Mouse (Mus musculus) heart, postnatal 4 days (tissue): ENCODE results near the gene Nfasc. TPM values are rescaled to one million over a fixed set of nuclear protein-coding genes. Genes with fewer than 3 reads are reported as not detected.

Experiments
- DNase-seq: peaks from one replicate; pipeline ENCODE4 v3.0.0; 2021
- total RNA-seq, 2 experiments: library from RNA; stranded (reverse); gene quantifications; 2 replicates each; pipeline ENCODE4 v1.2.3; 2021

Nfasc gene
- total RNA-seq, 2 experiments from 2014 or later = 1.0 to 1.1 TPM

DNA sequence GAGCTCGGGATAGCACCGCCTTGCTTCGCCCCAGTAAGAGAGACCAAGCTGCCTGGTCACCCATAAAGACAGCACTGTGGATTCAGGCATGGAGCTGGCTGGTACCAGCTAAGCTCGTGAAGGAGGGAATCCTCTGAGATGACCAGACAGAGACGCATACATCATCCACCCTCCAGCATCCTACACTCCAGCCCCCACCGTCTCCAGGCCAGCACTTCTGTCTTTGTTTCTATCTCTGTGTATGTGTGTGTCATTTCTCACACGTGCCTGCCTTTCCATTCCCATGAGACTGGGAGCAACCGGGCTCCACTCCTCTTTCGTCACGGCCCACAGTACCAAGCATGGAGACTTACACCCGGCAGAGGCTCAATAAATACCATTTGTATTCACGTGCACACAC is 9.3 kb downstream of the Nfasc start:
- no peak for DNase-seq

DNA sequence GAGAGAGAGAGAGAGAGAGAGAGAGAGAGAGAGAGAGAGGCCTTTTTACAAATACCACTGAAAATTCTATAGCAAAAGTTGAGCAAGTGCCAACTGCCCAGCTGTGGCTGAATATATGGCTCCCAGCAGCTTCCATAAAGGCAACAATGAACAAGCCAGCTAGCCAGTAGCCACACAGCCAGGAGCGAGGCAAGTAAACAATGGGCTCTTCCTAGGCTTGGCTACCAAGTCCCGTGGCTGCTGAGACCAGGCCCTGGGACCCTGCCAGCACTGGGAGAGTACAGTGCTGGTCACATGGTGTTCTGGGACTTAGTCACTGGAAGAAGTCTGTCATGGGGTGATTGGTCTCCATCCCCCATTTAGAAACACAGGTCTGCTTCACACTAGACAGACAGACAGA is 14.0 kb downstream of the Nfasc start:
- DNase-seq = no peak

DNA sequence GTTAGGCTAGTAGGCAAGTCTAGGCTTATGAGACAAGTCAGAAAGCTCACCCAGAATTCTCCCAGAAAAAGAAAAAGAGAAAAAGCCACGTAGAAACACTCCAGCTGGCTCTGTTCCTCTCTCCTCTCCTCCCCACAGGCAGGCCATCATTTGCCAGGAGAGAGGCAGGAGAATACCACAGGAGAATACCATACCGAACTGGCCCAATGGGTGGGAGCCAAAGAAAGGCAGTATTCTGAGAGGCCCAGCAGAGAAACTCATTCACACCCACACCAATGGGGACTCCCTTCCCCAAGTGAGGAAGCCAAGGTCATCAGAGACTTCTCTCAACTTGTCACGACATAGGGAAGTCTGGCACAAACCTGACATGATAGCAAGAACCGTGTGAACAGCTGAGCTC is 19.2 kb downstream of the Nfasc start:
- no peak for DNase-seq

DNA sequence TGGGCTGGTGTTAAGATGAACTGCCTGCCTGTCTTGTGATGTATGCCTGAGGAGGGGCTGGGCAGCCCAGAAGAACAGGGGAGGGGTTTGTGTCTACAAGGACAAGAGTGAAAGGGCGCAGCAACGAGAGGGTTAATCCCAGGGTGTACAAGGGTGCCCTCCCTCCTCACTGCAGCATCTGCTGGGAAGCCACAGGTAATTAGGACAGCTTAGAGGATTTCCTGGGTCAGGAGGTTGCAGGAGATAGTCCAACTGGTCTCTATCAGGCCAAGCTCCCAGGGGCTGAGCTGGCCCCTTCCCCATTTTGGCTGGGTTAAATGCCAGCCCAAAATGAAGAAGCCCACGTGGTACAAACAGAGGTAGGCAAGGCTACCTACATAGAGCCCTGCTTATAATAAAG is 20.3 kb downstream of the Nfasc start:
- no peak for DNase-seq

DNA sequence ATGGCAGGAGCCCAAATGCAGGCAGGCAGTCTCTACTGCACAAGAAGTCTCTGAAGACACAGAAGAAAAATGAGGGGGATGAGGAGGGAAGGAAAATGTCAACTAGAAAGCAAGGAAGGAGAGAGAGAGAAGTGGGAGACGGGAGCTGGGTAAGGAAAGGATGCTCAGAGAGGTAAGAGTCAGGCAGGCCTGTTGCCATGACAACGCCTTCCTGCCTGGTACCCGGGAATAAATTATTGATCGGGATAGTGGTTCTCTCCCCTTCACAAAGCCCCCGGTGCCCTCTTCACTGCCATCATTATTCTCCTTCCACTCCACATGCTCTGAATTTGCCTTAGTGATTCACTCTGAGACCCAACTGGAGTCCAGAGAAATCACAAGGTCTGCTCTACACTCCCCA is 23.4 kb downstream of the Nfasc start:
- no peak for DNase-seq

DNA sequence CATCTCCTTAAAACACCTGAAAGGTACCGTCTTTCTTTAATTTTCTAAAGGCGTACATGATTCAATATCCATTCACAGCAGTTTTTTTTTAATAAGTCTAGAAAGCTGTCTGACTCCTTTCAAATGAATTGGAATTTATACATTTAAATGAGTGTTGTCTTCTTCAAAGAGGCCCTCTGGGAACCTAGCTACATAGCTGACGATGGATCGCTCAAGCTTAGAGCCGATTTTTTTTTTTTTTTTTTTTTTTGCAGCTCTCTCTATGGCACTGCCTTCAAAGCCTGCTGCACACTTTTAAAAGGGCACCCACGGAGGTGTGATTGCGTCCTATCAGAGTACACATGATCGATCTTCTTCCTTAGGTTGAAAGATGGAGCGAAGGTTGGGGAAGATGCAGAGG is 26.6 kb downstream of the Nfasc start:
- DNase-seq = no peak

DNA sequence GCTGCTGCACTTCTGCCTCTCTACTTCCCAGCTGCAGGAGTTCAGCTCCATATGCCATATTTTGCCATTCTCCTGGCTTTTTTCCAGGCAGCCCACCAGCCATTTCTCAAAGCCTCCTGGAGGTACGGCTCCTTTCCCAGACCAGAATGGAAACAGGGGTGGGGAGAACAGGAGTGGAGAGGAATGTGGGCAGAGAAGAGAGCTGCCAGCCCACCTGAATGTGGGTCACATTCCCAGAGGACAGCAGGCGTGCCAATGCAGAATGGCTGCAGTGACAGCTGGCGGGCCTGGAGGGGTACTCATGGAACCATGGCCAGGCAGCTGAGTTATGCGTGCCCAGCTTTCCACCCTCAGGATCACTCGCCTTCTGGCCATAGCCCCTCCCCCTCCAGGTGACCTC is 32.2 kb downstream of the Nfasc start:
- DNase-seq = no peak

DNA sequence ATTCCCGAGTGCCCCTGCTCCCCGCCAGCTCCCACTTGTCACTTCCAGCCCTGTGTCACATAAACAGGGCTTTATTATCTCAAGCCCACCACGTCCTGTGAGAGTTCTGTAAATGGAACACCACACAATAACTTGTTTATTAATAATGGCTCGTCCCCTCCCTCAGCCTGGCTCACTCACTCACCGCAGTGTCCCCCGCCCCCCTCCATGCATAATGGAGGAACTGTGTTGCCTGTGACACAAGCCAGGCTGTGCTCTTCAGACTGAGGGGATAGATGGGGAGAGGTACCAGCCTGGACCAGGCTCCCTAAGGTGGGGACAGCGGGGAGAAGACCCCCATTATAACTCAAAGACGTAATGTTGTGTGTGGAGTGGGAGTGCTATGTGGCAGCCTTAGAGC is 34.3 kb downstream of the Nfasc start:
- DNase-seq = no peak

DNA sequence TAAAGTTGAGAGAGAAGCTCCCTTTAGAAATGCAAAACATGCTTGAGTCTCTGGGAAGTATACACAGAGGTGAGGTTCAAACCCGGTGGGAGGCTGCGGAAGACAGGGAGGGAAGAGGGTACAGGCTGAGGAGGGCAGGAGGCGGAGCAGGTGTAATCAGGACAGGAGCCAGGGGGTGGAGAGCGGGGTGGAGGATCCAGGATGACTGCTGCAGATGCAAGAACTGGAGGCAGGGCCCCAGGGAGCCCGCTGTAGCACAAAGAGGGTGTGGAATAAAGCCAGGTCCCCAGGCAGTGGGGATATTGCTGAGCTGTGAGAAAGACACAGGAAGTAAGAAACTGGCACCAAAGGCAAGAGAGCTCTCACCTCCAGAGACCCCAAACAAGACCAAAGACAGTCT is 38.1 kb downstream of the Nfasc start:
- DNase-seq = no peak

DNA sequence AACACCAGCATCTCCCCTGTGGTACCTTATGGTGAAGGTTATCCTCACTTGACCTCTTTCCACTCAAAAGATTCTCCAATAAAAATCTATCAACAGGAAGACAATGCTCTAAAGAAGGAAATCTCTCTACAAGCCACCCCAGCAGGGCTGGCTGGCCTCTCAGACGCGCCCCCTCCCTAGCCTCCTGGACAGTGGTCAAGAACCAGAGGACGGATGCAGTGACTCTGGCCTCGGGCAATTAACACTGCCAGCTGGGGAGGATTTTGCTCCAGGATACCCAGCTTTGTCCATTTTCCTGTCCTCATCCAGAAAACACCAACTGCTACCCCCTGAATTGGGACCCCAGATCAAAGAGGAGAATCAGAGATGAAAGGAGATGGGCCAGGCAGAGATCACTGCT is 44.7 kb downstream of the Nfasc start:
- no peak for DNase-seq

DNA sequence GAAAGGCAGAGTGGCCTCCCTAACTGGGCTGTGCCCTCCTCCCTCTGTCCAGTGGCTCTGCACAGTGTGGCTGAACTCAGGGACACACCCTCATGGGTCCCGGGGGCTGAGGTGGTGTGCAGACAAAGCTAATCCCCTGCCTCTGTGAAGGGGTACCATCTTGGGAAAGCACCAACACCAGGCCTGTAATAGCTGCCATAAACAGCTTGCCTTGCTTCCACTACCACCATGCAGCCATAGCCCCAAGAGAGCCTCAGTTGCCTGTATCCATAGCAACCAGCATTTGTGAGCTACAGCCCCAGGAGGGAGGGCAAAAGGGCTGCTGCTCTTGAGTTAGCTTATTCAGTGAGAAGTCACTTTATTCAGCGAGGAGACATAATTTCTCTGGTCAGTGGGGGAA is 45.4 kb downstream of the Nfasc start:
- DNase-seq = no peak

DNA sequence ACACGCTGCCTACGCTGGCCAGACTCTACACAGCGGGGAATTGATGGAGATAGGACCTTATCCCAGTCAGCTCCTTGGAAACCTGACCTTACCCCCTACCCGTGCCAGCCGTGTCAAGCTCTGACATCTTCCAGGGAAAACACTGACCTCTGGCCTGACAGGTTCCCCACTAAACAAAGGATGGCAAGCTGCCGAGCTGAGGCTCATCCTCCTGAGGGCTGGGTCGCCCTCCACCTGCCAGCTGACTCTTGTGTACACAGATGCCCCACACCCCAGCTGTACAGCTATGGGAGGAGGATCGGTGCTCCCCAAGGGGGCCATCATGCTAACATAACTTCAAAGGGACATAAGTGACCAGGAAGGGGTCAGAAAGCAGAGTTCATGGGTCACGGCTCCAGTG is 47.6 kb downstream of the Nfasc start:
- DNase-seq = no peak

DNA sequence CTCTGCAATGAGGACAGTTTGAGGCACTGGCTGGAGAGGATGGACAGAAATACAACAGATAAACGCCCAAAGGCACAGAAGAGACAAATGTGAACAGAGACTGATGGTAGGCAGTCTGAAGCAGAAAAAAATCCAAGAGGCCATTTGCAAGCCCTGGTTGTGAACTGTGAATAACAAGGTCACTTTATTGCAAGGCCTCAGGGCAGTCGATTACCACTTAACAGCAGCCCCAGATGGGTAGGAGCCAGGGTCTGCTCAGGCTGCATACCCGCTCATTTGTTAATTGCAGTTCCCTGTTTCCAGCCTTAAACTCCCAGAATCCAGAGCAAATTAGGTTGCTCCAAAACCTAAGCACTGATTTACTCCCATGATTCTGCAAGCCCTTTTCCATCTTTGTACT is 52.4 kb downstream of the Nfasc start:
- no peak for DNase-seq

DNA sequence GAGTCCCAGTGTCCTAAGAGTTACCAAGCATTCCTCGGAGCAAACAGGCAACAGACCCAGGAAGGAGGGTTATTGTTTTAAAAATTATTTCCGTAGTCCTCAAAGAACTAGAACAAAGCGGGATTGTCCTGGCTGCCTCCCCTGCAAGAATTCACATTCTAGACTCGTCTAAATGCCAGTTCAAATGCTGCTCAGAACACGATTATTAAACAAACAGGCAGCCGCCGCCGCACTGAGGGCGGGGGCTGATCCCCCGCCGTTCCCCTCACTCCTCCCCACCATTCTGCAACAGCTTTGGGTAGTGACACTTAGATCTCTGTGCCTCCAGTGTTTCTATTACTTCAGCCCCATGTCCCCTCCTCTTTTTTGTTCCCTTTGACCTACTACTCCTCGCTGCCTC is 62.7 kb downstream of the Nfasc start:
- no peak for DNase-seq

DNA sequence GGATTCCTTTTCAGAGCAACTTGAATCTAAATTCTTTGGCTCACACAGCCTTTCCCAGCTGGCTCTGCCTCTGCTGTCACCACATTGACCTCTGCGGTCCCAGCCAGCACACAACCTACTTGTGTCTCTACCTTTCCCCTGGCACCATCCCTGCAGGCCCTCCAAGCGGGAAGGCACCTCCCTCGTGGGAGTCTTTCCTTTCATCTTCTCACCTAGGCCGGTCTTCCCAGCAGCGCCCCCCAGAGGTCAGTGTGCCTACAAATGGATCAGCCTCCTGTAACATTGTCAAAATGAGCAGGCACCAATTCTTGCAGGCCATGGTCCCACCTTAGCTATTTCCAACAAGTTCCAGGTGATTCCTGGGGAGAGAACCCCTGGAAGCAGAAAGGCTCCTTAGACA is 63.5 kb downstream of the Nfasc start:
- peak; percentile 8 for DNase-seq

DNA sequence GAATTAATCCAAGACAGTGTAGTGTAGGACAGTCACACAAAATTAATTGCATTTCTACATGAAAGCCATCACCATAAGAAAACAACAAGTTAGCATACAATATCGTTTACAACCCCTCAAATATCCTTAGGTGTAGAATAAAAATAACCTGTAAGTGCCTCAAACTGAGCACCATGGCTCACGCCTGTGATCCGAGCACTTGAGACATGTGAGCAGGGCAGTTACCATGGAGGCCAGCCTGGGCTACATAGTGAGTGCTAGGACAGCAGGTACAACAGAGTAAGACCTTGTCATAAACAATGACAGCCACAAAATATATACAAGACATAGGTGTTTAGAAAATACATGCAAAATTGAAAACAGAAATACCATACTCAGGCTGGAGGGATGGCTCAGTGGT is 68.9 kb downstream of the Nfasc start:
- DNase-seq = no peak

DNA sequence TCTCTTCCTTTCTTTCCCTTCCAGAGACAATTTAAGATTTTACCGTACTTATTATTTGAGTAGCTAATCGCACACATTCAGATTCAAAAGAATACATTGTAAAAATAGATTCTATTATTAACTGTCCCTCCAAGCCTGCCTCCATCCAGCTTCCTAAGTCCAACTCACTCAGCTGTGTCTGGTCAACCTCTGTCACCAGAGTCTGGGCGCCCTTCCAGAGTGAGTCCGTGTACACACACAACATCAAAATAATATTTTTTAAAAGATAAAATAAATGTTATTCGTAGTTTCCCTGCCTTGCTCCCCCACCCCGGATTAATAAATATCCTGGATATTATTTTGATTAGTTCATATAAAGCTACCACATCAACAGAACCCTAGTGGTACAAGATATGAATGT is 72.4 kb downstream of the Nfasc start:
- peak; percentile 42 for DNase-seq

DNA sequence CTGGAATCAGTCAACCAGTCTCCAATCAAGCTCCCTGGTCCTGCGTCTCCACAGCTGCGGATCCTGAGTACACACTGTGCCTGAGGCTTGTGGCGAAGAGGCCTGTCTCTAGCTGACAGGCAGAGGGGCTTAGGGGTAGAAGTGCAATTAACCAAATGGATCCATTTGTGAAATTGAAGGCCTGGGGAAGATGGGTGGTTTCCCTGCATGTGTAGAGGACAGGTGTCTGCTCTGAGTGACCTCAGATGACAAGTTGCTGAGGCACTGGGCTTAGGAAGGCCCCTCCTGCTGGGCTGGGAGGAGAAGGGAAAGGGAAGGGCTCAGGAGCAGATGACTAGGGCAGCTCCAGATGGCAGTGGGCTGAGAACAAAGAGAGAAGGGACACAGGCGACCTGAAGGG is 81.2 kb downstream of the Nfasc start:
- DNase-seq = no peak

DNA sequence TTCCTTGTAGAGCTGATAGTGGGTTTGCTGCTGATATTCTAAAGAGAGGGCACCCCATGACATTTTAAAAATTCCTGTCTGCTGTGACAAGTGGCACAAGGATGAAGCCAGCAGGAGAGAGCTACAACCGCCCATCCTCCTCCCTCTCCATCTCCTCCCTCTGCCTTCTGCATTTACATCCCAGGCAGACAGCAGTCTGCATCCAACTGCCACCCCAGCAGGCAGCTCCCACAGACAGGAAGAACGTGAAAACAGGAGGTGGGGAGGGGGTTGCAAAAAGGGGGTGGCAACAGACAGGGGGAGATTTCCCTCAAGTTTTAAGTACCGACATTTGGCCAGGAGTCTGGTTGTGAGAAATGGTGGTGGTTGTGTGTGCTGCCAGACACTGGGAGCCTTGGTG is 82.0 kb downstream of the Nfasc start:
- DNase-seq = no peak

DNA sequence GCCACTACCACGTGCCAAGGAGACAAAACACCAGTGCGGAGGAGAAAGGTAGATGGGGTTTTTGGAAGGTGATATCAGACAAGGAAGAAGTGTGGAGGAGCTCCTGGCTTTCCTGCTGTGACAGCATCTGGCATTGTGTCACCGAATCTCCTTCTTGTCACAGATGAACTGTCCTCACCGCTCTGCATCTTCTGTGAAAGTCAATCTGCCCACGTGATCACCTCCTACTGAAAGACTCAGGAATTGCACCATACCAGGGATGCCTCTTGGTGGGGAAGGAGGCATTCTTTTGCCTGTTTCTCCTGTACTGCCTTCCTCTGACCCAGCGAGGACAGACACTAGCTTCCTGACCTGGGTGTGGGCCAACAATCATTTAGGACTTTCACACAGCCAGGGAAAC is 86.0 kb downstream of the Nfasc start:
- no peak for DNase-seq

DNA sequence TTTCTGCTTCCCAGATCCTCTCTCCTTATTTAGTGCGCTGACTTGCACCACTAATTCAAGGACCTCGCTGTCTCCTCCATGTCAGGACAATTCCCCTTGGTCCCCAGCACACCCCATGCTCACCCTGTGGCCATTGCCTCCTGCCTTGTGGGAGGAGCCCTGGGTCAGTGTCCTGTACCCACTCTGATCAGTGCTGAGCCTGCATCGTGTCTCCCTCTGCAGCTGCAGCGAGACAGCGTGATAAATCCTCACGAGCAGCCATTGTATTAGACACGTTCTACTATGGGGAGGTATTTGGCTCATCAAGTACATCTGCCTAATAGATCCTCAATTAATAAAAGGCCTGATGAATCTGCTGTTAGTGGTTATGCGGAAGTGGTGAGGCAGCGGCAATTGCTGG is 86.8 kb downstream of the Nfasc start:
- no peak for DNase-seq

DNA sequence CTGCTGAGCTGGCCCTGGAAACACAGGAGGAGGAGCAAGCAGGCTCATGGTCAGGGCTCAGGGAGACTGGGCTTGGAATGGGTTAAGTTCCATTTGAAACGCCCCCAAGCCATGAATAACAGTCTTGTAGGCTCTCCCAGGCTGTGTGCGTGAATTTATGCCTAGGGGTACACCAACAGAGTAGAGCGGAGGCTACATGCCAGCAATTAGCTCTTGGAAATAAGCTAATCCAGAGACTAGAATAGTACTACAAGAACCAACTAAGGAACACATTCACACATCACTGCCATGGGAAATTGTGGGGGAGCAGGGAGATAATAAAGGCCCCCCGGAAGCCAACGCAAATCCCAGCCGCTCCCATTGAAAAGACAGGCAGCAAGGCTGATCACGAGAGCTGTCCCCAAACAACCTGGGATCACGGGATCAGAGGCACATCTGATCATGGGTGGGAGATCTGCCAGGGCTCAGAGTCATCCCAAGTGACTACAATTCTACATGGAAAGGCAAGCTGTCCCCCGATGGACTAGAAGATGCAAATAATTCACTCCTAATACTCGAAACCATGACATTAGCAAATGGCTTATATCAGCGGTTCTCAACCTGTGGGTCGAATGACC is 87.6 kb downstream of the Nfasc start:
- DNase-seq = no peak

DNA sequence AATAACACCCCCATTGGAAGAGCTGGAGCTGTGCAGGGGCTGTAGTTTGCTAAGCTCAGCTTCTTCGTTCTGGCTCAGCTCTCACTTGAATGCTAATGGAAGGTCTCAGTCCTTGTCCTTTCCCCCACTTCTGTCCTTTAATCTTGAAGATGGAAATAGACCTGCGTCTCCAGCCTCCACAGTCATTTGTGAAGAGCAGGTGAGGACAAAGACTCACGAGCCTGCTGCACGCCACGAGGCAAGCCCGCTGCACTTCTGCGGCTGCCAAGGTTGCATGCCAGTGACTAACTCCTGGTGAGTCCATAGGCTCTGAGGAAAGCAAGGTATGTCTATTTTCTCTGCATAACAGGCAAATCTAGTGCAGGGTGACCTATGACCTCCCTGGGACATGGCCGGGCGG is 88.4 kb downstream of the Nfasc start:
- DNase-seq = no peak

DNA sequence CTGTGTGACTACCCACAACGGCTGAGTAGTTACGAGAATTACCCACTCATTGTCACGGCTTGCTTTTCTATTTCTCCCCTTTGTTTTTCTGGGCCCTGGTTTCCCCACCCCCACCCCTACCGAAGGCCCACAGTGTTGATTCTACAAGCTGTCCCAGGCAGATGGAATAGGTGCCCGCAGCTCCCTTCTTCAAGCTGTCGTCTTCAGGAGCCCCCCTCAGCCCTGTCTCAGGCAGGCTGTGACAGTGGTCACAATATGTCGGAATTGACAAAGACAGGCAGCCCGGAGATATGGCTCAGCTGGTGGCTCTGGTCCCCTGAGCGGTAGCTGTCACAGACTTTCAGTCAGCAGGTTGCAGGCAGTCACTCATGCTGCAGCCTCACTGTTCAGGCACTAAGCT is 90.9 kb downstream of the Nfasc start:
- DNase-seq = no peak

DNA sequence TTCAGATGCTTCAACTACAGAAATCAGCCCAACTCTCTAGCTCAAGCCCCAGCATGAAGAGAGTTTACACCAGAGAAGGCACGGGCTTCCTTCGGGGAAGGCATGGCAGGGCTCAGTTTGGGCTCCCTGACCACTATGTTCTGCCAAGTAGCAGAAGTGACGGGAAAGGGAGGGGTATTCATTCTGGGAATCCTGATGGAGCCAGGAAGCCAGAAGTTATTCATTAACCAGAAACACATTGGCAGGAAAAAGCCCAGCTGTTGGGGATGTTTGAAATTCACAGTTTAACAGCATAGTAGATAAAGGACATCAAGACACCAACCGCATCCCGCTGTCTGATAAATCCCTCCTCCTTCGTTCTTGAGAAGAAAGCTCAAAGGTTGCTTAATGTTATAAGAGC is 93.6 kb downstream of the Nfasc start:
- no peak for DNase-seq
